Mouse (Mus musculus) olfactory bulb, adult 2 months (tissue): Measurements from ENCODE around the gene Kif13a. TPM values are rescaled to one million over a fixed set of nuclear protein-coding genes. Genes with fewer than 3 reads are reported as not detected.
A peak's percentile ranks its signal among the peaks of the same experiment; 100 is the strongest.

ENCODE experiments used
- H3K27ac ChIP-seq: fragments of 200-500 bp; 2 replicates; pipeline ENCODE4 v1.5.1; 2012; ENCODE audit warnings: low read depth, low read length; ENCODE audit not compliant: insufficient read depth
- H3K4me1 ChIP-seq: fragments of 200-500 bp; 2 replicates; pipeline ENCODE4 v1.6.1; 2012; ENCODE audit warnings: low read length; ENCODE audit not compliant: control insufficient read depth, insufficient read depth
- H3K4me3 ChIP-seq: fragments of 200-500 bp; 2 replicates; pipeline ENCODE4 v1.5.1; 2012; ENCODE audit warnings: mild to moderate bottlenecking, low read depth, low read length, moderate library complexity; ENCODE audit not compliant: insufficient read depth
- CTCF ChIP-seq: fragments of 200-500 bp; IDR thresholded peaks from 2 replicates; pipeline ENCODE4 v1.5.1; 2012; ENCODE audit warnings: low read depth, mild to moderate bottlenecking, low read length, moderate library complexity; ENCODE audit not compliant: insufficient read depth
- POLR2A ChIP-seq: fragments of 200-500 bp; IDR thresholded peaks from 2 replicates; pipeline ENCODE4 v1.6.1; 2012; ENCODE audit warnings: mild to moderate bottlenecking, low read depth, low read length, moderate library complexity; ENCODE audit not compliant: insufficient read depth
- WGBS: fragments of 180-500 bp; shearing (Covaris S2); methylation state at CpG from one replicate; pipeline ENCODE4 v1.1.7; 2018; 5-methylcytosine and 5-hydroxymethylcytosine counted together
- polyA plus RNA-seq: library from polyadenylated mRNA; stranded (reverse); fragments of >200 nt; gene quantifications from 2 replicates; pipeline ENCODE4 v1.2.4, GENCODE M21; 2012; ENCODE audit warnings: low replicate concordance; ENCODE audit not compliant: missing spikeins, insufficient read depth, insufficient read length

Gene Kif13a
- polyA plus RNA-seq, 1 experiment, result not detected

DNA sequence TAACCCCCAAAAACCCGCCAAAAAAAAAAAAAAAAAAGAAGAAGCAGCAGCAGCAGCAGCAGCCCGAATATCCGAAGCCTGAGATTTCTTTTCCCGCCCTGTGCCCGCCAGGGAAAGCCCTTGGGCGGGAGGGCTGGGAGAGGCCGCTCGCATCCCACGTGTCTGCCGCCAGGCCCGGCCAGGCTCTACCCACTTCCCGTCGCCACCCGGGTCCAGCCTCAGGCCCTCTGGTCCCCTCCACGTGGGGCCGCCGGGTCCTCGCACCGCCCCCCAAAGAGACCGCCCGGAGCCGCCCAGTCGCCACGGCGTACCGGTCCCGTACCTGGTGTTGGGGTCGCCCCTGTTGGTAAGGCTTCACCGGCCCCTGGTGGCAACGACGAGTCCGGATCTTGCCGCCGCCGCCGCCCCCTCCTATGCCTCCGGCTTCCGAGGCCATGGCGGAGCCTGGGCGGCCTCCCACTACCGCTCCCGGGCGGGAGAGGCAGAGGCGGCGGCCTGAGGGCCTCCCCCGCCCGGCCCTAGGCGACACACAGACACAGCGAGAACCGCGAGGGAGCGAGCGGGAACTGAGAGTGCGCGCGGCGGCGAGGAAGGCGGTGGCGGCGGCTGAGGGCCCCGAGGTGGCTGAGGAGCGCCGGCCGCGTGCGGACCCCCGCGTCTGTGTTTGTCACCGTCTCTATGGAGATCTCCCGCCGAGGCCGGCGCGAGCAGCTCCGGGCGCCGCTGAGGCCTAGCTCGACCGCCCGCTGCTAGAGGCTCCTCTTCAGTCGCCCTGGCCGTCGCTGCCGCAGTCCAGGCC, 202.4 kb downstream of the Kif13a start:
- under 1% methylated on average over 85 of the region's 85 CpGs for WGBS
- peak overlapping the region; percentile 64 for H3K27ac ChIP-seq
- TF ChIP-seq POLR2A, result no peak
- no peak for TF ChIP-seq CTCF
- no peaks in the 10 kb centered on the region for H3K4me1 ChIP-seq
- peak overlapping the region; percentile 98 for H3K4me3 ChIP-seq

DNA sequence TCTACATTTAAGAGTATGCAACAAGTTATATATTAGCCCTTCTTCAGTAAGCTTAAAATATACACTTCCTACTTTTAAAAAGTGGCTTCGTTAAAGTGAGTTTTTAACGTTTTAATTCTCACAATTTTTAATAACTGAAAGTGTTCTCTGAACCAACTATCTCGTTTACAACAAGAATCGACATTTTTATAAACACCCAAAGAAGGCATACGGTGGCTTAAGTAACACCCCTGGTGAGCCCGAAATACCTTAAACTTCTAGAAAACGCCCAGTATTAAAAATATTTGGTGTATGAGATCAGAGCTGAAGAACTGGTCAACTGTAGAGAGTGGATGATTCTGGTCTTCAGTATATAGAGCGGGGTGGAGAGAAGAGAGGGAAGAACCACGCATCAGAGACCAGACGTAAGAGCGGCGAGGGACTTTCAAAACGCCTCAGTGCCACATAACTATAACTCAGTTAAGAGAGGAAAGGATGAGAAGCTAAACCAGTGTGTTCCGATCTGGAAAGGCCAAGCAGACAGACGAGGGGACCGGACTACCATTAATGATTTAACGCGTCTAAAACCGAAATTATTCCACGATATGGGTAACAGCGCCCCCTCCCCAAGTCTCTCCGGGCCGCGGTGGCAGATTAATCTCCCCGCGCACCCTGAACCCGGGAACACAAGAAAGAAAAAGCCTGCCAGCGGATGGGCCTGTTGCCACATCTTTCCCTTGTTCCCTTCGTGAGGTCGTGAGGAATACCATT, 203.2 kb downstream of the Kif13a start:
- no peak for TF ChIP-seq POLR2A
- no peak for TF ChIP-seq CTCF
- peak overlapping the region; percentile 98 for H3K4me3 ChIP-seq
- no peaks in the 10 kb centered on the region for H3K4me1 ChIP-seq
- H3K27ac ChIP-seq, result no peak overlapping the region
- under 1% methylated on average over 30 of the region's 30 CpGs for WGBS

DNA sequence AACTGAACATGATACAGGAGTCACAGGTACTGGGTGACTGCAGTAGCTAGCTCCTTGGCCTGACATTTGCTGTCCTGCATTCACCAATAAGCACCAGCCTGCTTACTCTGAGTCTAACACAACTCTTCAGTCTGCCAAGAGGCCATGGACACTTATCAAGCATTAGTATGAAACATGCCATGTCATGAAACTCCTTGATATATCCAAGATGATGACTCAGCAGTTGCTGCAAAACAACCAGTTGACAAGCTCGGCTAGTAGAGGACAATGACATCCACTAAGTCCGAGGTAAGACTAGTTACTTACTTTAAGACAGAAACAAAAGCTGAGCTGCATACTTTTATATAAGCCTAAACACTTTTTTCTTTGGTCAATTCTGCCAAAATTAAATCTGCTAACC, 204.4 kb downstream of the Kif13a start:
- Histone ChIP-seq H3K4me1 (no peaks in the 10 kb centered on the region), H3K27ac (no peak overlapping the region), H3K4me3 (no peak overlapping the region)
- 21% methylated on average over 2 of the region's 2 CpGs for WGBS
- TF ChIP-seq POLR2A (no peak), CTCF (no peak)

DNA sequence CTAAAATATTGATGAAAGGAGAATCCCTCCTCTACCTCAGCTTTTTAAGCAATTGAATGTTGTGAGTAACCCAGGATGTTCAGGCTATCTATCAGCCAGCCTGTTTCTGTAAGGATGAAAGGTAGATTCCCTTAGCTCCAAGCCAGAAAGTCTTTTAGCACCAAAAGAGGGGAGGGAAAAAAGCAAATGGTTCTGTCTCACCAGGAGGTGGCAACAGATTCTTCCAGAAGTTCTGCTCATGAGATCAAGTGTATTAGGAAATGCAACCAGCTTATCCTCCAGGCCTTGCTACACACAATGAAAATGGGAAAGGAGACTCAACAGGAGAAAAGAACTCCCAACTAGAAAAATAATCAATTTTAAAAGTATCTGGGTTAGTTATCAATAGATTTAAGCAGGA, 205.3 kb downstream of the Kif13a start:
- Histone ChIP-seq H3K27ac (no peak overlapping the region), H3K4me1 (no peaks in the 10 kb centered on the region), H3K4me3 (no peak overlapping the region)
- no peak for TF ChIP-seq POLR2A
- TF ChIP-seq CTCF, result no peak

DNA sequence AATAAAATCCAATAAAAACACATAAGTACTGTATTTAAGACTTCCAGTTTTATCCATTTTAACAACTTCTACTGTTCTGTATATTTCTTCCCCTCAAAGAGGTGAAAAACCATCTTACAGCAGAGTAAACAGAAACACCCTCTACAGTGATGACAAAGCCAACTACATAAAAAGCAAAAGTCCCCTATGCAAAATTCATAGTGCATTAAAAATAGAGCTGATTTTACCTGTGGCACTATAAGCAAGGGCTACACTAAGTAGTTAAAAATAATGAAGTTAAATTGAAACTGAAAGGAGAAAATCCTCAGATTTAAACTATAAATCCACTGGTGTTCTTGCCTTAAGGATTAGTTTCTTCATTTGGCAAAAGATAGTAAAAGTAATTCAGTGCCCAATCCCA, 208.7 kb downstream of the Kif13a start:
- Histone ChIP-seq H3K27ac (no peak overlapping the region), H3K4me3 (no peak overlapping the region), H3K4me1 (peaks cover 3% of the 10 kb centered on the region; the same call in 1 of the 2 replicates)
- TF ChIP-seq POLR2A (no peak), CTCF (no peak)

DNA sequence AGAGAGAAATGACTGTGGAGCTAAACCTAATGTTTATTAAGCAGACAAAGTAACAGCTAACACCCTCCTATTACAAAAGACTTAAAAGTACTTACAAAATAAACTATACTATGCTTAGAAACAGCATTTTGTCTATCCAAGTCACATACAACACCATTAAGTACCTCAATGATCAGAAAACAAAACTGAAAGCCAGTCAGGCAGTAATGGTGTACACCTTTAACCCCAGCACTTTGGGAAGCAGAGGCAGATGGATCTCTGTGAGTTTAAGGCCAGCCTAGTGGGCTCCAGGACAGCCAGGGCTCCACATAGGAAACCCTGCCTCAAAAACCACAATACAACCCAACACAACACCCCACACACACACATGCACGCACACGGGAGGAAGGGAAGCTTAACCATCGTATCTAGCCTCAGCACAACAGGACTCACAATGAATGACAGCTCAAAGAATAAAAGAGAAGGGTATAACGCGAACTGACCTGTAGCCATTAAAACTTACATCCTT, 210.7 kb downstream of the Kif13a start:
- Histone ChIP-seq H3K27ac (peak overlapping the region; percentile 51; the same call in 1 of the 2 replicates), H3K4me3 (no peak overlapping the region), H3K4me1 (peaks cover 3% of the 10 kb centered on the region; the same call in 1 of the 2 replicates)
- TF ChIP-seq POLR2A (no peak), CTCF (no peak)
- WGBS, result 69% methylated on average over 5 of the region's 5 CpGs

DNA sequence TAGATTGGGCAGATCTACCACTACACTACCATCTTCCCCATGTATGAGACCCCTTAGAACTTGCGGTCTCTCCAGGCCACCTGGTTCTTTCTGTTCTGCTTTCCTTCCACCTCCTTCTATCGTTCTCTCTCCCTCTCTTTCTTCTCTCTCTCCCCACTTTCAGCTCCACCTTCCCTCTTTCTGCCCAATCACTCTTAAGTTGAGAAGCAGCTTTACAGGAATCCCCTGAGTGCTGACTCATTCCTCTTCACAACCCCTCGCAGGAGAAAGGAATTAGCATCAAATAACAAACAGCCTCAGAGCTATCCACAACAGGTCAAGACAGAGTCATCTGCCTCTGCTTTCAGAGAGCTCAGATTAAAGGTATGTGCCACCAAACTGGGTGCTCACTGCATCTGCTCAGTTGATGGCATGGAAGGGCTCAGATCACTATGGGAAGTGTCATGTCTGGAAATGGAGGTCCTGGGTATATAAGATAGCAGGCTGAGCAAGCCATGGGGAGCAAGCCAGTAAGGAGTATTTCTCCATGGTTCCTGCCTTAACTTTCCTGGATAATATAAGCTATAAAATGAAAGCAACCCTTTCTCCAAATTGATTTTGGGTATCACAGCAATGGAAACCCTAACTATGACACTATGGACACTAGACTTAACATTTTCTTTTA, 213.6 kb downstream of the Kif13a start:
- TF ChIP-seq CTCF (no peak), POLR2A (no peak)
- 65% methylated on average over 3 of the region's 3 CpGs for WGBS
- H3K4me3 ChIP-seq, result no peak overlapping the region
- no peak overlapping the region for H3K27ac ChIP-seq
- peaks cover 3% of the 10 kb centered on the region; the same call in 1 of the 2 replicates for H3K4me1 ChIP-seq

DNA sequence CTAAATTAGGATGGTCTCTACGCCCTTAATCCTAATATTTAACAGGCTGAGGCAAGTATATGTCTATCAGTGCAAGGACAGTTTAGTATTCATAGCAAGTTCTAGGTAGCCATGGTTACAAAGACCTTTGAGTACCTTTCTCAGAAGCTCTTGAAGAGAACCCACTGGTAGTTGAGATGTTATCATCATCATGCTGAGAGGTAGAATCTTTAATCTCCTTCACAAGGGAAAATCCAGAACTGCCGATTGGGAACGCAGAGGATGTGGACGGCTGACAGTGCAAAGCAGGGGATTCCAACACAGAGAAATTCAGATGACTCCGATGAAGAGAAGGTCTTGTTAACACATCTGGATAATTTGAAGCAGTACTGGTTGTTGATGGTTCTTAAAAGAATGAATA, 216.2 kb downstream of the Kif13a start:
- TF ChIP-seq CTCF, result no peak
- TF ChIP-seq POLR2A, result no peak
- Histone ChIP-seq H3K4me3 (no peak overlapping the region), H3K4me1 (no peaks in the 10 kb centered on the region), H3K27ac (no peak overlapping the region)
- WGBS, result 90% methylated on average over 5 of the region's 5 CpGs

DNA sequence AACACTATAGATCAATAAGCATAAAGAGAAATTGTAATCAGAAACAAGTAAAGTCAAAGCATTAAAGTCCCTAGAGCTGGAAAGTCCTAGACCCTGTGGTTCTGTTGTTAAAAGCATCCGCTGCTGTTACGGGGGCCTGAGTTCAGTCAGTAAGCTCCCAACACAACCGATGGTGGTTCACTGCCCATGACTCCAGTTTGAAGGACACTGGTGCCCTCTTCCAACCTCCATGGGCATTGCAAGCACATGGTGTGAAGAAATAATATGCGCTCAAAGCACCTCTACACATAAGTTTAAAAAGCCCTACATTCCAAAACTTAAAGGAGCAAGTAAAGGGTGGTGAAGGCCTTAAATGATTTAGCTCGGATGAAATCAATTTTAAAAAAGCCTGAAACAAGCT, 226.5 kb downstream of the Kif13a start:
- Histone ChIP-seq H3K4me1 (no peaks in the 10 kb centered on the region), H3K4me3 (no peak overlapping the region), H3K27ac (no peak overlapping the region)
- no peak for TF ChIP-seq POLR2A
- no peak for TF ChIP-seq CTCF
- WGBS, result 82% methylated on average over 5 of the region's 5 CpGs
